Mouse (Mus musculus): ENCODE results near the gene 1110008P14Rik.

1110008P14Rik gene

DNA sequence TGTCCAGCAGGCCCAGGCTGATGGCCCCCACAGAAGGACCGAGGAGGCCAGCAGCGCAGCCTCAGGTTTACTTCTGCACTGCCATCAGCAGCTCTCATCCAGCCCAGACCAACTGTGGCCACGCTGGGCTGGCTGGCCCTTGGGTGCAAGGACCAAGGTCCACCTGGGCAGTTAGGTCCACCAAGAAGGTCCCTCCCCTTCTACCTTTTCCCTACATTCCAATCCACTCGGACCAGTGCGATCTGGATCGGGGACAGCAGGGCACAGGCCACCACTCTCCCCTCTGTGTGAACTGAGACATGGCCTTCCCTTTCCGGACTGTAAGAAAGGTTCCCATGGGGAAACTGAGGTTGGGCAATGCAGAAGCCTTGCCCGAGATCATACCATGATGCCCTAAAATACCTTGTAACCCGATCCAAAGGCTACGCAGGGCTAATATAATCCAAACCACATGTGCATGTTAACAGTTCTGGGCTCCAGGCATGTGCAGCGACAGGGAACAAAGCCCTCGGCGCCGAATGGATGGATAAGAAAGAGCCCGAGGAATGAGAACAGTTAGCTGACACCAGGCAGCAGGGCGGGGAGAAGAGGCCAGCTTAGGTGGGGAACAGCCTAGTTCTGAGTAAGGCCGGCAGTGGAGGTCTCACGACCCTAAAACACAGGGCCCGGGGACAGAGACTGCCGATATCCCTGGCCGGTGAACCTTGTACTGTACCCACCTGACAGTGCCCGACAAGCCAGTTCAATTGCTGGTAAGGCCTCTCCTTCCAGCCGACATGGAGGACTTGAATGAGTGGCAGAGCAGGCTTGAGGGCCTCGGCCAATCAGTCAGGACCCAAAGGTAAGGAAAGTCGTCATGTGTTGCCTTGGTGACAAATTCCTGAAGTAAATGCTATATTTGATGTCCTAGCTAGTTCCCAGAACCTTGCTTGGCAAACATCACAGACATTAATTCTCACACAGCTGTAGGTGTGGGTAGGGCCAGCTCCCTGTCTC is 27.0 kb upstream of the 1110008P14Rik start:
- DNase-seq = no peak

DNA sequence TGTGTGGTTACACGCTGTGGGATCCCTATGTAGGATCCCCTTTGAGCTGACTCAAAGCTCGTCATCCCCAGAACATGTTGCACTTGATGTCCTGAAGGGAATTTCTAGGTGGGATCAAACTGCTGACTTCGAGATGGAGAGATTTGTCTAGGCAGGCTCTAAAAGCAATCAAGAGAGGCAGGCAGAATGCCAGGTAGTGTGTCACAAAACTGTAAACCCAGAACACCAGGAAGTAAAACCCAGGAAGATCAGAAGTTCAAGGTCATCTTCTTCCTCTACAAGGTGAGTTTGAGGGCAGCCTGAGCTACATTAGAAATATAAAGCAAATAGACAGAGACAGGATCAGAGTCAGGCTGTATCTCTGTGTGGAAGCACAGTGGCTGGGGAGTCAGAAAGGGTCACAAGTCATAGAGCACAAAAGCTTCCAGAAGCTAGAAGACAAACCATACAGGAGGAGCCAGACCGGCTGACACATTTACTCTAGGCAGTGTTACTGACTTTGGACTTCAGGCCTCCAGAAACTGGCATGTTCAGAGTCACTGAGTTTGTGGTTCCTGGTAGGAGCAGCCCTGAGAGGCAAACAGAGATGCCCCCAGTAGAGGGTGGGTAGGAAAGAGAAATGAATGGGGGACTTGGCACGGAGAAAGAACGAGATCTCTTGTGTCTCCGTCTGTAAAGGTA is 25.5 kb upstream of the 1110008P14Rik start:
- DNase-seq = no peak

DNA sequence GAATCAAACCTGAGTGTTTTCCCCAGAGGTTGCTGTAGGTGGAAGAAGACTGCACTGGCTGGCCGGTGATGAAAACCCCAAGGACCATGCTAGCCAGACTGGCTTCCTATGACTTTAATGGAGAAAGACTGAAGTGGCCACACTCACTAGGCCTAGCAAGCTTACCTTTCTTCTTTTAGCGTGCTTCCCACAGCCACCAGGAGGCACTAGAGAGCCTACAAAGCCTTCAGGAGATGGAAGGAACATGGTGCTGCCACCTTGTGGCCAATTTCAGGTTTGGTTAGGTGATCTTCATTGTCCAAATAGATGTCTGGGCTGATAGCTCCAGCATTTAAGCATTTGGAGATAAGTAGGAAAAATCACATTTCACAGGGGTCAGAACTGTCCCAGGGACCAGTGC is 22.9 kb upstream of the 1110008P14Rik start:
- peak; percentile 96 for DNase-seq

DNA sequence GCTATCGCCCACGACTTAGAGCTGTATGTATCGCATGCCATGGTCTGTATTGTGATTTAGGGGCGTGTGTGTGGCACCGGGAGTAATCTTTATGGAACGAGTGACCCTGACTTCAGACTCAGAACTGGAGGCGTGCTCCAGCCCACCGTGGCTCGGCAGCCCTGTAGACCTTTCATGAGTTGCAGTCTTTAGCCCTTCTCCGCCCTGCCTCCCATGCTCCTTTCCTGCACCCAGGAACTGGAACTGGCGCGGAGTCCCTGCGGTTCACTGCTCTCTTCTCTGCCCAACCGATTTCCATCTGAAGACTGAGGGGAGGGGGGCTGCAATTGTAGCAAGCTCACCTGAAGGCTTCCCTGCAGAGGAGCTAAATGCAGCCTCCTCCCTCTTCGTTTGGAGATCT is 15.0 kb upstream of the 1110008P14Rik start:
- DNase-seq = no peak

DNA sequence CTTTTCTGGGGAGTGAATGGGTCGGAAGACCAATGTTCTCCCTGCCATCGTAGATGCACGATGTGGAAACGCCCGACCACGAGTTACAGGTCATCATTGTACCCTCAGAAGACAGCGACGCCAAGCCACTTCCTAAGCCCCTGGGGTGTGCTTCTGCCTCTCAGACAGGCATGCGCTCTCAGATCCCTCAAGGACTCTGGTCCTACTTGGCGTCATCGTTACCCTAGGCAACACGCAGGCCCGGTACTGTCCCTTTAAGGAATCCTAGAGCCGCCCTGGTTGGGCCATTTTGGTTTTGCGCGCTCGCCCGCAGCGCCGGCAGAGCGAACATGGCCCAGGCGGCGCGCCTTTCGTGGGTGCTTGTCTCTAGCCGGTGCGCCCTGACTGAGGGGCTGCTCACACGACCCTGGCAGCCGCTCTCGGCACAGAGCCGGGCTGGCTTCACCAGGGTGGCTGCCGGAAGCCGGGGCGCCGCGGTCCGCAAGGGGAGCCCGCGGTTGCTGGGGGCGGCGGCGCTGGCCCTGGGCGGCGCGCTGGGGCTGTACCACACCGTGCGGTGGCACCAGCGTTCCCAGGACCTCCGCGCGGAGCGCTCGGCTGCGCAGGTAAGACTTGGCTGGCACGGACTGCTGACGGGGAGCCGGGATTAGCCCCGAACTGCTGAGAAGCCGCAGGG is 14.3 kb upstream of the 1110008P14Rik start:
- peak; percentile 95 for DNase-seq

DNA sequence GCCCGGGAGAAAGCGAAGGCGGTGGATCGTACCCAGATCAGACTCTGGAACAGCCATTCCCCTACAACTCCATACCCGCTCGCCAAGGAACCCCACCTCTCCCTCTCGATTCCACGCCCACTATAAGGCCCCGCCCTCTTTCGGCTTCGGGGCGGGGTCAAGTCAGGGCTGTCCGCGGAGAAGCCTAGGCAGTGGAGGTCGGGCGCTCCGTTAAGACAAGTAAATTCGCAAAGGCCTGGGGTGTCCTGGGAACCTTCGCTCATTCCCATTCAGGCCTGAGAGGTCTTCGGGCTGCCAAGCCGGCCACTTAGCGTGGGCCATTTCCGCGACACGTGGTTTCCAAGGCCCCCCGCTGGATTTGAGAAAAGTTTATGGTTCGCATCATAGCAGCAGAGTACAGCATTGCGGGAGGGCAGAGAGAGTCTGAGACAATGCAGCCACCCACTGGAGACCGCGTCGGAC is 13.8 kb upstream of the 1110008P14Rik start, which contains the start of gene Ptges2:
Gene Ptges2 (plus strand): TSS at position 413 of the 462 bp plus-strand sequence.
- DNase-seq = peak; percentile 94

DNA sequence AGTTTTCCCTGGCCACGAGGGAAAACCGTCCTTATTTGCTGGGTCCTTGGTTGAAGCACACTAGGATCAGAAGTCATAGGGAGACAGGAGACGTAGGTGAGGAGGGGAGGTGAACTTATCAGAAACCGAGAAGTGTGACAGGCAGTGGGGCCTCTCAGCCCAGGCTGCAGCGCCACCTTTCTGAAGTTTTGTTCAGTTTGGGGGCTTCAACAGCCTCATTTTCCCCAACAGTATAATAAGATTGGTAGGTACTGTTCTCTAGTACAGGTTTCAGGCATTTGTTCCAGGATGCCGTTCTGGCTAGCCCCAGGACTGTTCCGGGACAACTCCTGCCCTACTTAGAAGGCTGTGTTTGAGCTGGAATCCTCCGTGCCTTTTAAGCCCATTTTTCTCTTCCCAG is 13.2 kb upstream of the 1110008P14Rik start:
- DNase-seq = peak; percentile 71

DNA sequence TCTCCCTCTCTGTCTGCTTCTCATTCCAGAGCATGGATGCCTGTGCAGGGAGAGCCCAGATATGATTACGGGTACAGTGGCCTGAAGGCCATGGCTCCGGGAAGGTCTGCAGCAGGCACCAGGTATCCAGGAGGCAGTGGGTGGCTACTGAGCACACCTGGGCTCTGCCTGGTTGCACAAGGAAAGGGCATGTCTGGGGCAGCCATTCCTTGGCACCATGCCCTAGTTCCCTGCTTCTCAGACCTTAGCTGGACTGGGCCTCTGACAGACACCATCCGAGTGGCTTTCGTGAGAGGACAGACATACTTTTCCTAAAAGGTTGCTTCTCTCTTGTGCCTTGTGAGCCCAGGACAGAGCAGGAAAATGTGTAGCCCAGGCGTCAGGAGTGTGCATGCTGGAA is 10.3 kb upstream of the 1110008P14Rik start:
- peak; percentile 63 for DNase-seq

DNA sequence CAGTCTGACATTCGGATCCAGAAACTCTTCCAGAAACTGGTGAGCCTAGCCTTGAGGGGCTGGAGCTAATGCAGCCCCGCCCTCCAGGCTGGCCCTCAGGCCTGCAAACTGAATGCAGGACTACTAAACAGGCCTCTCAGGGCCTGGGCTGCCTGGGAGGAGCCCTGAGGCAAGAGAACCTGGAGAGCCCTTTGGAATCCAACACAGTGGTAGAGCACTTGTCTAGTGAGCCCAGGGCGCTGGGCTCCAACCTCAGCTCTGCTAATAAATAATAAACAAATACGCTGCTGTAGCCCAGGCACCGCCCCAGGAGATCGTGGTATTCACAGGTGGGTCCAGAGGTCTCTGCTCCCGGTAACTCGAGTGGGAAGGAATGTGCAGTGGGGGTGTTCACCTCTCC is 9.1 kb upstream of the 1110008P14Rik start:
- peak; percentile 33 for DNase-seq

DNA sequence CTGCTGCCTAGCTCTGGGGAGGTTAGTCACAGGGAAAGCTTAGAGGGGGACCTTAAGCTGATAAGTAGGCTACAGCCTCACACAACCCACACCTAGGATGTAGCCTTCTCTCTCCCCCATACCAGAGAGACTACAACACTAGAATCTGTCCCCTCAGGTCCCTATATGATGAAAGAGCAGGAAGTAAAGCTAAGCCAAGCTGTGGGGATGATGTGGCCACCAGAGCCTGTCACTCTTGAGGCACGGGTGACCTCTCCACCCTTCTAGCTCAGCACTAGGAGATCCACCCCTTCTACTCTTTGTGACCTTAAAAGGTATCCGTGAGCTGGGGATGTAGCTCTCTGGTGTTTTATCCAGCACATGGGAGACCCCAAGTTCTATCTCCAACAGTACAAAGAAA is 7.4 kb upstream of the 1110008P14Rik start:
- DNase-seq = no peak

DNA sequence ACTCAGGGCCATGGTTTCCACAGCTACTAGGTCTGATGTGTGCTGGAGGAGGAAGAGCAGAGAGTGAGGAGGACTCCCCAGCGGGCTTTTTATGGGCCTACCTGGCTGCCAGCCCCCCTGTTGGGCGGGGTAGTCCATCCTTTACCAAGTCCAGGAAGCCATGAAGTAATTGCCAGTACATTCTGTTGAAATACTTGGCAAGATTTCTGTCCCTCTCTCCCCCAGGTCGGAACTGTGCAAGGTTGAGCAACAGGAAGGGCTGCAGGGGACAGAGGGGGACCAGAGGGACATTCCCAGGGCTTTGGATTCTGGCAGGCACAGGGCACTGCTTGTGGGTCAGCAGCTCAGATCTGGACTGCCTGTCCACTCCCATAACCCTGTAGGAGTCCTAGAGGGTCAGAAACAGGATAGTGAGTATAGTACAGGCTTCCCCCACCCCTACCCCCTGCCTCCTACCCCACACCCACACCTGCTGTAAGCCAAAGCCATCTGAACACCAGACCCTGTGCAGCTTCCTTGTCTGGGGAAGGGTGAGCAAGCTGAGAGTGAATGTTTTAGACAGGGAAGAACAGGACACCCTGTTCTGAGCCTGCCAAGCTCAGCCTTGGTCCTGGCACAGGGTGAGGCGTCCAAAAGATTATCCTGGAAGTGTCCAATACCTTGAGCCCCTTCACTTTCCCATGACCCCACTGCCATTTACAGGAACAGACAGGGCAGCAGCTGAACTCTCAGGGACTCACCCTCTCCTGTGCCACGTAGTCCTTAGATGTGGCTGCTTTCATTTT is 6.2 kb upstream of the 1110008P14Rik start, which contains the start of gene Lcn2:
Gene Lcn2 (minus strand): TSS at position 547 of the 785 bp plus-strand sequence.
- DNase-seq = peak; percentile 38

DNA sequence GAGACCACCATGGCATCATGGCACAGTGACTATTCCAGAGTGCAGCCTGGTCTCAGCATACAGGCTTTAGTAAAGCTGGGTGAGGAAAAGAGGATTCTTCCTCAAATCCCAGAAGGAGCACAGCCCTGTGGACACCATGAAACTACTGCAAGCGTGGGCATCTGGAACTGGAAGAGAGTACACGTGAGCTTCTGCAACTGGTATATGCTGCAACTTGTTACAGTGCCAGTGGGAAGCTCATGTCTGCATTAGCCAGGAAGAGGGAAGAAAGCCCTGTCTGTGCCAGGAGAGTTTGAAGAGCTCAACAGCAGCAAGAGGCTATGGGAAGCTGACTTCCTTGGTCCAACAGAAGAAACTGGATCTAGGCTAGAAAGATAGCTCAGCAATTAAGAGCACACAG is 951 bp upstream of the 1110008P14Rik start:
- DNase-seq = no peak

DNA sequence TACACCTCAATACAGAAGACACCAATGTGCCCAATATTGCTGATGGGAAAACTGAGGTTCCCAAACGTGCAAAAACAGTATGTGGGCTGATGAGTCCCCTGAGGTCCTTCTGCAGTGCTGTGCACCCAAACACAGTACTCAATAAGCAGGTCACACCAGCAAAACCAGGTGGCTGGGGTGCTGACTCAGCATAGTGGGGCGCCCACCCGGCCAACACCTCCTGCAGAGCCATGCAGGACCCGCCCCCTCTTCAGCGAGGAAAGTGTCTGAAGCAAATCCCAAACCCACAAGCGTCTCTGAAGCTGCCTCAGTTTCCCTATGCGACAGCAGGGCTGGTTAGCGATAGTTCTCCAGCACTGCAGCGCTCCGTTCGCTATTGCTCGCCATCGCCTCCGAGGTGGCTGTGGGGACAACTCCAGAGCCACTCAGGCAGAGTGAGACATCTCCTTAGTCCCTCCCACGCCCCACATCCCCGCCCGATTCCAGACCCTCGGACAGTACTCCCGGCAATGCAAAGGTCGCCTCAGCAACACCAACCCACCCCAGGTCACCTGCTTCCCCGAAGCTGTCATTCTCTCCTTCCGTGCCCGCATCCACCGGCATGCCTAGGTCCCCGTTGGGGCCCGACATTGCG is 480 bp downstream of the 1110008P14Rik start:
- peak; percentile 57 for DNase-seq

DNA sequence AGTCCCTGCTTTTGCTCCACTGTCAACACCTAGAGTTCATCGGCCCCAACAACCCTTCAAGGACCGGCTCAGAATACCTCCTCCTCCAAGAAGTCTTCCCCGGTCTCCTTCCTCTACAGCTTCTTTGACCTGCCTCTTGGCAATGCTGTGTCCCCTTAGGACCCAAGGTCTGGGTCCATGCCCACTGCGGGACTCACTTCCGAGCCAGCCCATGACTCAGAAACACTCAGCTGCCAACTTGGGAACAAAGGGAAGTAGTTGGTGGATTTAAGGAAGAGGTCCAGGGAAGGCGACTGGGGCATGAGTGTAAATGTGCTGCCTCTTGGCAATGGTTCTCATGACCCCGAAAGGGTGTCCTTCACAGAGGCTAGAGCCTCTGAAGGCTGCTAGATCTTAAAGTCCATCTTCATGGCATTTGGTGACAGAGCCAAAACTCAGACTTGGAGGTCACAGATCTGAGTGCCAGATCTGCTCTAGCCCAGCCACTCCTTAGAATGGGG is 1.7 kb downstream of the 1110008P14Rik start:
- no peak for DNase-seq

DNA sequence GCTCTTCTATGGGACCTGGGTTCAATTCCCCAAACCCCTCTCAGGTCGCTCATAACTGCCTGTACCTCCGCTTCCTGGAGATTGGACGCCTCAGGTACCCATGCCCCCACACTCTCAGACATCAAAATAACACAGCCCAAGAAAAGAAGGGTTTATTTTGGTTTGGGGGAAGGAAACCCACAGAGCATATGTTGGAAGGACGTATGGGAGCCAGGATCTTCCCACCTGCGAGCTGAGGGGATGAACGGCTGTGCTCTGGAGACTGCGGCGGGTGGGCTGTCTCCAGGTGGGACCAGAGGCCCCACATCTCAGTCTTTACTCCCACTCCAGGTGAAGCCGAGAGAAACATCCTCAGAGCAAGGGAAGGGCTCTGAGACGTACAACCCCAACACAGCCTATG is 4.8 kb downstream of the 1110008P14Rik start:
- DNase-seq = no peak

DNA sequence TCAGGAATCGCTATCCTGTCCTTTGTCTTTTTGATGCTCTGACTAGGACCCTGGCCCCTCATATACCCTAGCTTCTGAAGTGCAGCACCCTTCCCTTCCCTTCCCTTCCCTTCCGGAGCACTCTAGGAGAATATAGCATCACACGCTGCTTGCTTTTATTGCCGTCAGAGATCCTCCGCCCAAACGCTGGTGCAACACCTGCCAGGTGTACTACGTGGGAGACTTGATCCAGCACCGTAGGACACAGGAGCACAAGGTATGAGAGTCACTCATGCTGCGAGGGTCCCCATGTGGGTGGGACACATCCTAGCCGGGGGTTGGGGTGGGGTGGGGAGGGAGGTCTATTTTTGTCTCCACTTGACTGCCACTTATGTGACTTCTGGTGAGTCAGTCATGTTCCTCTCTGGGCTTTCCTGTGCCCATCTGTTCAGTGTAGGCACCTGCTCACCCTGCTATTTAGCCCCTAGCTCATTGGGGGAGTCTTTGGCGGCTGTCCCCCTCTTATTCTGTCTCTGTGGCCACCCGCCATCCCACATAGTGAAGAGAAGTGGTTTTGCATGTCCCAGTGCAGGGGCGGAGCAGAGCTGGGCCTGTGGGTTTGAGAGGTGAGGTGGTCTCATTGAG is 6.3 kb downstream of the 1110008P14Rik start:
- DNase-seq = no peak

DNA sequence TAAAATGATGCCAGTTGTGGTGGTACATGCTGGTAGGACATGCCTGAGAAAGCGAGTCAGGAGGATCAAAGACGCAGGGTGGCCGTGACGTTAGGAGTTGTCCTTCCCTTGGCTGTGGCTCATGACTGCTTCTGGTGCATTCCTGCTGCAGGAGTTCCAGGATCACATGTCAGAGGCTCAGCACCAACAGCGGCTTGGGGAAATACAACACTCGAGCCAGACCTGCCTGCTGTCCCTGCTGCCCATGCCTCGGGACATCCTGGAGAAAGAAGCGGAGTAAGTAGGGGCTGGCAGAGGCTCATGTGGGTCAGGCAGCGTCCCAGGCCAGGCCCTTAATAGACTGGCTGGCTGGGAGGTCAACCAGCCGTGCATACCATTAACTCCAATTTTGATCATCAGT is 7.5 kb downstream of the 1110008P14Rik start:
- DNase-seq = no peak

DNA sequence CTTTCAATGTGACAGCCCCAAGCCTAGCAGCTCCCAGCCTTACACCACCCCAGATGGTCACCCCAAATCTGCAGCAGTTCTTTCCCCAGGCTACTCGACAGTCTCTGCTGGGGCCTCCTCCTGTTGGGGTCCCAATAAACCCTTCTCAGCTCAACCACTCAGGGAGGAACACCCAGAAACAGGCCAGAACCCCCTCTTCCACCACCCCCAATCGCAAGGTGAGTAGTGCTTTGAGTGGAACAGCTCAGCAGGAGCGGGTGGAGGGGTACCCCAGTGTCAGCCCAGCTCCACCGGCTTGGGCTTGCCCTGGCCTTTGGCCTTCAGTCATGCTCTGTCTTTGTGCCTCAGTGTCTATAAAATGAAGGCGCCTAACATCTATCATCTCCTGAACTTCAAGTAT is 14.4 kb downstream of the 1110008P14Rik start:
- DNase-seq = no peak

DNA sequence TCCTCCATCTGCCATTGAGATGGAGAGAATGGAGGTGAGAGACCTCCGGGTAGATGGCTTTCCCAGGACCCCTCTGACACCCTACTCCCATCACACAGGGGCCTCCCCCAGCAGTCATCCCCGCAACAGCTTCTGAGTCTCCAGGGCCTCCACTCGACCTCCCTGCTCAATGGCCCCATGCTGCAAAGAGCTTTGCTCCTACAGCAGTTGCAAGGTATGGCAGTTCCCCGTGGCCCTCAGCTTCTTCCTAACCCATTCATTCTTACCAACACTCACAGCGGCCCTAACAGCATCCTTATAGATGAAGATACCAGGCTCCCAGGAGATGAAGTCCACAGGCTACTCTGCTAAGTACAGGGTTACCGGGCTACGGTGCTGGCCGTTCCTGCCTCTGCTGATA is 17.6 kb downstream of the 1110008P14Rik start:
- no peak for DNase-seq

DNA sequence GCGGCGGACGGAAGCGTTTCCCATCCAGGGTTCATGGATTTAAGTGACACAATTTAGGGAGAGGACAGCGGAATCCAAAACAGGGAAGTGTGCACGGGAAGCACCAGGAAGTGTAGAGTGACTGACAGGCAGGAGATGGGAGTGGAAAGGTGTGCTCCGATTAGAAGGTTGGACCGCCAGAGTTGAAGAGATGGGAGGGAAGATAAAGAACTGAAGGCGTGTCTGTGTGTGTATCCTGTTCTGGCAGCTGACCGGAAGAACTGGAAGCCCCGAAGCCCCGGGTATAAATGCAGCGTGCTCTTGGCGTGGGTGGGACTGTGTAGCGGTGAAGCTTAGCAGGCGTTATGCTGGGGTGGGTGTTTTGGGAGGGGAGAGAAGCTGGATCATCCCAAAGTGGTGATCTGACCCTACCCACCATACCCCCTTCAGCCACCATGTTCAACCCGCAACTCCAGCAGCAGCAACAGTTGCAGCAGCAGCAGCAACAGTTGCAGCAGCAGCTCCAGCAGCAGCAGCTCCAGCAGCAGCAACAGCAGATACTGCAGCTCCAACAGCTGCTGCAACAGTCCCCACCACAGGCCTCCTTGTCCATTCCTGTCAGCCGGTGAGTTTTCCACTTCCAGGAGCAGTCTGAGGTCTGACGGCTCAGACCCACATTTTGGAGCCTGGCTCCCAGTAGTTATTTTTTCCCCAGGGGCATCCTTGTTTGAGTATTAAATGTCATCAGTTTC is 18.2 kb downstream of the 1110008P14Rik start:
- peak; percentile 66 for DNase-seq

Data from lung, postnatal 10 days (tissue).